Mouse (Mus musculus) right cerebral cortex, postnatal 4 days (tissue): ENCODE results near the gene Tmcc1.

Experiments
- DNase-seq: peaks from one replicate; pipeline ENCODE4 v3.0.0-alpha.2; 2022

The Tmcc1 gene

GRCm38 (mm10) chr6:115968700-115969099 is 224.6 kb downstream of the Tmcc1 start:
- DNase-seq, result no peak
